Mouse (Mus musculus) stomach, postnatal 0 days (tissue): ENCODE measurements around the gene Mcm3ap. TPM values are rescaled to one million over a fixed set of nuclear protein-coding genes. Genes with fewer than 3 reads are reported as not detected.

Experiments used
- ATAC-seq: fragments of 200-750 bp; cut with Nextera tagmentation; 2 replicates; pipeline ENCODE4 v1.8.0; 2017; ENCODE audit not compliant: low FRiP score, low TSS enrichment
- DNase-seq: peaks from one replicate; pipeline ENCODE4 v3.0.0-alpha.2; 2016; ENCODE audit warnings: low spot score
- H3K27ac ChIP-seq: fragments of 300-500 bp; sonication (generic); replicated peaks from 2 replicates; pipeline ENCODE4 v1.5.1; 2014; ENCODE audit warnings: mild to moderate bottlenecking, control low read depth
- H3K27me3 ChIP-seq: fragments of 300-500 bp; sonication (generic); 2 replicates; pipeline ENCODE4 v1.6.1; 2014; ENCODE audit warnings: low read length; ENCODE audit not compliant: control insufficient read depth, insufficient read depth
- H3K36me3 ChIP-seq: fragments of 300-500 bp; sonication (generic); 2 replicates; pipeline ENCODE4 v1.6.1; 2014; ENCODE audit warnings: low read length, mixed read lengths; ENCODE audit not compliant: control insufficient read depth, insufficient read depth
- H3K4me1 ChIP-seq: fragments of 300-500 bp; sonication (generic); replicated peaks from 2 replicates; pipeline ENCODE4 v1.6.1; 2014; ENCODE audit warnings: antibody characterized with exemption; ENCODE audit not compliant: control insufficient read depth, insufficient read depth
- H3K4me2 ChIP-seq: fragments of 300-500 bp; sonication (generic); replicated peaks from 2 replicates; pipeline ENCODE4 v1.6.1; 2014; ENCODE audit warnings: low read depth, mild to moderate bottlenecking, control low read depth, moderate library complexity
- H3K4me3 ChIP-seq: fragments of 300-500 bp; sonication (generic); 2 replicates; pipeline ENCODE4 v1.5.1; 2014; ENCODE audit warnings: low read depth, low read length, control low read depth
- H3K9ac ChIP-seq: fragments of 300-500 bp; sonication (generic); 2 replicates; pipeline ENCODE4 v1.6.1; 2014; ENCODE audit warnings: mild to moderate bottlenecking, low read length, control low read depth, mixed read lengths
- H3K9me3 ChIP-seq: fragments of 300-500 bp; sonication (generic); 2 replicates; pipeline ENCODE4 v1.6.1; 2016; ENCODE audit warnings: low read length; ENCODE audit not compliant: control insufficient read depth
- CTCF ChIP-seq: IDR thresholded peaks from 2 replicates; pipeline ENCODE4 v1.5.1; 2016; ENCODE audit warnings: antibody characterized with exemption, low read depth, mild to moderate bottlenecking, moderate library complexity
- EP300 ChIP-seq: optimal IDR thresholded peaks from 2 replicates; pipeline ENCODE3; 2016; ENCODE audit warnings: antibody characterized with exemption
- WGBS: fragments of 180-500 bp; shearing (Covaris S2); extraction: QIAGEN DNeasy Blood & Tissue Kit; methylation state at CpG from one replicate; pipeline ENCODE4 v1.1.7; 2014; 5-methylcytosine and 5-hydroxymethylcytosine counted together
- polyA plus RNA-seq: library from polyadenylated mRNA; unstranded; fragments of >200 nt; fragmentation: Nextera tagmentation; extraction: Ambion mirVana; gene quantifications from 2 replicates; pipeline ENCODE4 v1.2.1, GENCODE M21; 2015

The Mcm3ap gene
- polyA plus RNA-seq, 1 experiment from 2014 or later, result 22.7 TPM

DNA sequence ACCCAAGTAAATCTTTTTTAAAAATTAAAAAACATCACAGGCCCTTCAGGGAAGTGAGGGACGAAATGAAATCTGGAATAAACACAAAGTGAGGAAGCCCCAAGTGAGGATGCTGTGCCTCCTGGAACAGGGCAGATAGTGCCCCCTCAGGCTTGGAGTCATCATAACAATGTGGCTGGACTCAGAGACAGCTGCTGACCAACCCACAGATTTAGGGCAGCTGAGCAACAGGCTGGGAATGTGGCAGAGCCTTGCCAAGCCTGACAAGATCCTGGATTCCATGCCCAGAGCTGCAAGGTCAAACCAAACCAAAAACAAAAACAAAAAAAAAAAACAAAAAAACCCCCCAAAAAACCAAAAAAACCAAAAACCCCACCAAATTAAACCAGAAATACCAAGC is 7.5 kb upstream of the Mcm3ap start:
- DNase-seq (no peak), ATAC-seq (no peak)
- Histone ChIP-seq H3K36me3 (no peaks in the 10 kb centered on the region), H3K27me3 (no peaks in the 10 kb centered on the region), H3K4me2 (no peak overlapping the region), H3K4me3 (no peak overlapping the region), H3K9ac (no peak overlapping the region), H3K27ac (no peak overlapping the region), H3K9me3 (no peaks in the 10 kb centered on the region), H3K4me1 (no peaks in the 10 kb centered on the region)
- no peak for TF ChIP-seq EP300
- no peak for TF ChIP-seq CTCF
- WGBS, result 90% methylated on average over 1 of the region's 1 CpGs

DNA sequence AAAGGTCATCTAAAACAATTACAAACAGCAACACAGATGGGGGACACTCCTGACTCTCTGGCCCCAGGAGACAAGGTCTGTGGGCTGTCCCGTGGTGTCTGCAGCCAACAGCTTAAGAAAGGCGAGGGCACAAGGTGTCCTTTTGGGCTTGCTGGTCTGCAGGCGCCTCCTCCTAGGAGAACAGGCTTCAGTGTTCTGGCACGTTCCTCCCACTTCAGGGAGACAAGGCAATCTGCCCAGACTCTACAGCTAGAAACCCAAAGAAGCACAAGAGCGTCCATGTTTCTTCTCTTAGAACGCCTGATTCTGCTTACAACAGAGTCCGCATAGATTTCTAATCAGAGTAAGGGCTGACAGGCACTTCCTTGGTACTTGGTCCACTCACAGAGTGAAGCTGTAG is 6.4 kb upstream of the Mcm3ap start:
- no peak overlapping the region for H3K9ac ChIP-seq
- H3K36me3 ChIP-seq, result no peaks in the 10 kb centered on the region
- no peak overlapping the region for H3K4me2 ChIP-seq
- no peak for TF ChIP-seq EP300
- TF ChIP-seq CTCF, result no peak
- no peaks in the 10 kb centered on the region for H3K9me3 ChIP-seq
- 89% methylated on average over 7 of the region's 7 CpGs for WGBS
- DNase-seq, result no peak
- no peak for ATAC-seq
- no peak overlapping the region for H3K4me3 ChIP-seq
- no peak overlapping the region for H3K27ac ChIP-seq
- no peaks in the 10 kb centered on the region for H3K27me3 ChIP-seq
- H3K4me1 ChIP-seq, result no peaks in the 10 kb centered on the region

DNA sequence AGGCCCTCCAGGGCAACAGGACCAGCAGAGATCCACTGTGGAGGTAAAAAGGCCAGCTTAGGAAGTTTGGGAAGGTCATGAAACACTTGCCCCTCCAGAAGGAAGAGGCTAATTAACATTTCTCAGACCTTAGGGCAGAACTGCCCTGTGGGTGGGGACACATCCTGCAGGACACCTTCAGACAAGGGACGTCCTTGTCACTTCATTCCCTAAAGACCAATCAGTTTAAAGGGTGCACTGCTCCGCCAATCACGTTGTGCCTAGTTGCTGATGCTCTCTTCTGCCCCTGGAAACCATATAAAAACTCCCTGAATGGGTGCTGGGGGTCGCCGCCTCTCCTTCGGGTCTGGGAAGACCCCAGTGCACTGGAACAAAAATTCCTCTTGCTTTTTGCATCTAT is 6.0 kb upstream of the Mcm3ap start:
- ATAC-seq, result no peak
- no peak overlapping the region for H3K9ac ChIP-seq
- H3K27ac ChIP-seq, result no peak overlapping the region
- no peaks in the 10 kb centered on the region for H3K36me3 ChIP-seq
- WGBS, result 87% methylated on average over 6 of the region's 6 CpGs
- H3K4me3 ChIP-seq, result no peak overlapping the region
- no peaks in the 10 kb centered on the region for H3K27me3 ChIP-seq
- no peaks in the 10 kb centered on the region for H3K4me1 ChIP-seq
- DNase-seq, result no peak
- H3K9me3 ChIP-seq, result no peaks in the 10 kb centered on the region
- H3K4me2 ChIP-seq, result no peak overlapping the region
- TF ChIP-seq CTCF (no peak), EP300 (no peak)

DNA sequence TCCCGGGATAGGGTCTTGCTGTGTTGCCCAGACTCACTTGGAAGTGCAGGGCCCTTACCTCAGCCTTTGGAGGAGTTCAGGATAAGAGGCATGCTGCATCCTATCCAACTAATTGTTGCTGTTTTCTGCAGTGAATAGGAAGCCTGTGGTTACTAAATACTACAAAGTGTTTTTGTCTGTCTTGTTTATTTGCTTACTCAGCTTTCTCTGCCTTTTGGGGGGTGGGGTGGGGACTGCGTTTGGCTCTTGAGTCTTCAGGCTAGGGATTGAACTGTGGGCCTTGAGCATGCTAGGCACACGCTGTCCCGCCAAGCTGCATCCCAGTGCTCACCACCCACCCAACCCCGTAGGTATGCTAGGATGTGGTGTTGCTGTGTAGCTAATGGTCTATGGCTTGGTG is 5.0 kb downstream of the Mcm3ap start:
- Histone ChIP-seq H3K27me3 (no peaks in the 10 kb centered on the region), H3K4me3 (no peak overlapping the region), H3K36me3 (peaks cover 24% of the 10 kb centered on the region), H3K4me1 (no peaks in the 10 kb centered on the region), H3K27ac (no peak overlapping the region), H3K9me3 (no peaks in the 10 kb centered on the region), H3K4me2 (no peak overlapping the region), H3K9ac (no peak overlapping the region)
- DNase-seq (no peak), ATAC-seq (no peak)
- no peak for TF ChIP-seq CTCF
- no peak for TF ChIP-seq EP300
- 89% methylated on average over 5 of the region's 5 CpGs for whole genome bisulfite sequencing

DNA sequence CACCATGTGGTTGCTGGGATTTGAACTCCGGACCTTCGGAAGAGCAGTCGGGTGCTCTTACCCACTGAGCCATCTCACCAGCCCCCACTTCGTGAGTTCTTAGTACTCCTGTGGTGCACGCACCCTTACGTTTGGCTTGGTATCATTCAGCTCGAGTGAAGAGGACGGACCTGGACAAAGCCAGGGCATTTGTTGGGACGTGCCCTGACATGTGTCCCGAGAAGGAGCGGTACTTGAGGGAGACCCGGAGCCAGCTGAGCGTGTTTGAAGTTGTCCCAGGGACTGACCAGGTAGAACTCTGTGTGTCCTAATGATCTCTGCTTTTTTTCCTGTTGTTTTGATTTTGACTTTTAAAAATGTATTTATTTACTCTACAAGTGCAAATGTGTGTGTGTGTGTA is 12.1 kb downstream of the Mcm3ap start:
- H3K9me3 ChIP-seq, result no peaks in the 10 kb centered on the region
- no peak for DNase-seq
- no peak overlapping the region for H3K4me3 ChIP-seq
- 84% methylated on average over 13 of the region's 13 CpGs for WGBS
- no peaks in the 10 kb centered on the region for H3K4me1 ChIP-seq
- ATAC-seq, result no peak
- TF ChIP-seq CTCF (no peak), EP300 (no peak)
- no peak overlapping the region for H3K27ac ChIP-seq
- peaks cover 37% of the 10 kb centered on the region for H3K36me3 ChIP-seq
- no peak overlapping the region for H3K9ac ChIP-seq
- H3K27me3 ChIP-seq, result no peaks in the 10 kb centered on the region
- no peak overlapping the region for H3K4me2 ChIP-seq

DNA sequence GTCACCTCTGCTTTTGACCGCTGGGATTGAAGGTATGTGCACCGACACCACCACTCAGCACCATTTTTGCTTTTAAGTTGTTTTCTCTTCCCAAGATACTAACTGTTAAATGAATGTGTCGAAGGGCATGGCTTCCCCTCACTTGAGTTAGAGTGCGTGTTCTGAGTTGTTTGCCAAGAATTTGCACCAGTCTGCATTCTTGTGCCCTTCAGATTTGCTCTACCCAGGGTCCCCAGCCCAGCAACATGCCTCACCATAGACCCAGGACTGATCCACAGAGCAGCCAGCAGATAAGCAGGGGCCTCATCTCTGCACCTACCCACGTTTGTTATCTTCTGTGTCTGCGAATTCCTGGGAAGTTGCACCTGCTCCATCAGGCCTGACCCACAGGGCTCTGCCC is 12.8 kb downstream of the Mcm3ap start:
- WGBS, result 90% methylated on average over 6 of the region's 6 CpGs
- H3K36me3 ChIP-seq, result peaks cover 36% of the 10 kb centered on the region
- no peaks in the 10 kb centered on the region for H3K9me3 ChIP-seq

More for the DNA sequence above, 12.8 kb downstream of the Mcm3ap start:
- H3K9ac ChIP-seq, result no peak overlapping the region
- H3K27ac ChIP-seq, result no peak overlapping the region
- H3K4me3 ChIP-seq, result no peak overlapping the region
- H3K4me1 ChIP-seq, result no peaks in the 10 kb centered on the region
- ATAC-seq (no peak), DNase-seq (no peak)
- H3K27me3 ChIP-seq, result no peaks in the 10 kb centered on the region
- TF ChIP-seq EP300 (no peak), CTCF (no peak)
- no peak overlapping the region for H3K4me2 ChIP-seq
